Mouse (Mus musculus) lung, postnatal 10 days (tissue): Measurements from ENCODE around the gene Ranbp9.

Source experiments
- DNase-seq: peaks from one replicate; pipeline ENCODE4 v3.0.0; 2021

The Ranbp9 gene

GRCm38 (mm10) chr13:43356346-43357125 is 124.5 kb downstream of the Ranbp9 start:
- DNase-seq: no peak

GRCm38 (mm10) chr13:43354362-43354761 is 126.7 kb downstream of the Ranbp9 start:
- no peak for DNase-seq

GRCm38 (mm10) chr13:43353356-43353755 is 127.7 kb downstream of the Ranbp9 start:
- no peak for DNase-seq
